Mouse (Mus musculus): Measurements from ENCODE around the gene Plekha3.

The Plekha3 gene

DNA sequence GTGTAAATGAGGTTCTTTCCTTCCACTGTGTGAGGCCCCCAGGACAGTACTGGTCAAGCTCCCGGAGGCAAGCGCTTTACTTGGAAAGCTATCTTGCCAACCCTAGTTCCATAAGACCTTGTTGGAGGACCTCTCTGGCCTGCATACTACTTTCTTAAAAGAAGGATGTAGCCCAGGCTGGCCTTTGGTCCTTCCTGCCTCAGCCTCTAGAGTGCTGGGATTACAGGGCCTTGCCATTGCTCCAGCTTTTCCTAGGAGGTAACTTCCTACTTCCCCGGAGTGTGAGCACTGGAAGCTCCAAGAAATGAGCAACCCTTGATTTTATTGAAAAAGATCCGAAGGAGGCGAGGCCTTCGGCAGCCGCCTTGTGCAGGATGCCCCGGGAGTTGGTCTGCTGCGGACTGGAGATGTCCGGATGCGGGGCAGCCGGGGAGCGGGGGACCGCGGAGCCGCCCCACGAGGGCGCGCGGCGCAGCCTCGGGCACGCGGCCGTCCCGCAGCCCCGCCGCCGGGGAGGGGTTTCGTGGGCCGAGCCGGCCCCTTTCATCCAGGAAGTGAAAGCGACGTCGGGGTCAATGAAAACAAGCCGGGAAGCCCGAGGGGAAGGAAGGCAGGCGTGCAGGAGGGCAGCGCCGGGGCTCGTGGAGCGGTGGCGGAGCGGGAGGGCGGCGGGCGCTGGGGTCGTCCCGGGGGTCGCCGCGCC lies at the start of gene Plekha3:
TSS of gene Plekha3 (plus strand) at position 557 of the 703 bp plus-strand sequence.
- peak; percentile 57 for DNase-seq (ENCODE audit: low read depth, low spot score)

DNA sequence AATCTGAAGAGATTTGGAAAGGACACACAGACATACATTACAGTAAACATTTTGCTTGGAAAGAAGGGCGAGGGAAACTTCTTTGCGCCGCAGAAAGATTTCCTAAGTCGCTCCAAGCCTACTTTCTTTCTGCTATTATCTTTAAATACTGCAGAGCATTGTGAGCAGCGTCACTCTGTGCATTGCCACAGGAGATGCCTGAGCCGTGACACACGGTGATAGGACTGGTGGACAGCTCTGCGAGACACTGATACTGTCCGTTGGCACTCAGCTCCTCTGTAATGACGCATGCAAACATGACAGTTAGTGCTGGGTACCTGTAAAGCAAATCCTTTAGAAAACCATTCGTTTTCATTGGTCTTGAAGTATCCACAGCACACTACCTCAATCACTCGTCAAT lies 44.8 kb upstream of the Plekha3 start:
- no peak for DNase-seq (ENCODE audit: low read depth, low spot score)

DNA sequence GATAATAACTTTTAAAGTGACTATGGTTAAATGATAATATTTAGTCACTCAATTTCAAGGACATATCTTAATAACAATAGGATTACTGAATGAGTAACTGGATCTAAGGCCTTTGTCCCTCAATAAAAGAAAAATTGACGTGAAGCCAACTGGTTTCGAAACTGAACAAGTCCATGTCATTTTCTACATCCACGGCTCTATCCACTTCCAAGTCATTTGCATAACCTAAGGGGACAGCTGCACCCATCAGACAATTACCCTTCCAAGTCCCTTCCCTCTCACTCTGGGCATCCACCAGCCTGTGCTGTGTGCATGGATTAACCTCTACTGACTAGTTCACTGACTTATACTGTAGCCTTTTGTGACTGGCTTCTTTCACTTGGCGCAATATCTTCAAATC lies 43.5 kb upstream of the Plekha3 start:
- no peak for DNase-seq (ENCODE audit: low read depth, low spot score)

DNA sequence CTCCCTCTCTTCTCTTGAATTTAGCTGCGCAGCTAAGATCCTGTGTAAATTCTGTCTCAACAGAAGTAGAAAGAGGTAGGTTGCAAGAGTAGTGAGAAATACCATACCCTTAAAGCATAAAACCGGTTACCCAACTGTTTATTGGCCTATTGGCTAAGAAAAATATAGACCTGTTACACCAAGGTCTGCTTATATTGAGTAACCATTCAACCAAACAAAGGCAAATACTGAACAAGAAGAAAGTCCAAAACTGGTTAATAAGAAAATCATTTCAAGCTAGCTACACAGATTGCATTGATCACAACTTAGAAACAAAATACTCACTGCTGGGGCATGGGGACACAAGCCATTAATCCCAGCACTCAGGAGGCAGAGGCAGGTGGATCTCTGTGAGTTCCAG lies 35.4 kb upstream of the Plekha3 start:
- no peak for DNase-seq (ENCODE audit: low read depth, low spot score)

DNA sequence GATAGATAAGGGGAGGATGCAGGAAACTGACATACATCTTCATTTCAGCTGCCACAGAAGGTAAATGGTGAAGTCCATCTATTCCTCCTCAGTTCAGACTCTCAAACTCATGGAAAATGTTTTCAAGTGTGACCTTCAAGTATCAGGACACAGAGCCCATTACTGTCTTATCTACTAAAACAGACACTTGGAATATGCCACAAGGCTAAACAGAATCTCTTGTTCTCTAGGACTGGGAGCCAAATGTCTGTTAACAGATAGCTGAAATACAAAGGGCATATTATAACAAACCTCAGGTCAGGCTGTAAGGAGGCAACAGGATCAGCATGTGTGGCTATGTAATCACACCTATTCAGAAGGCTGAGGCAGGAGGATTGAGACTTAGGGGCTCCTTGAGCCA lies 31.3 kb upstream of the Plekha3 start:
- no peak for DNase-seq (ENCODE audit: low read depth, low spot score)

DNA sequence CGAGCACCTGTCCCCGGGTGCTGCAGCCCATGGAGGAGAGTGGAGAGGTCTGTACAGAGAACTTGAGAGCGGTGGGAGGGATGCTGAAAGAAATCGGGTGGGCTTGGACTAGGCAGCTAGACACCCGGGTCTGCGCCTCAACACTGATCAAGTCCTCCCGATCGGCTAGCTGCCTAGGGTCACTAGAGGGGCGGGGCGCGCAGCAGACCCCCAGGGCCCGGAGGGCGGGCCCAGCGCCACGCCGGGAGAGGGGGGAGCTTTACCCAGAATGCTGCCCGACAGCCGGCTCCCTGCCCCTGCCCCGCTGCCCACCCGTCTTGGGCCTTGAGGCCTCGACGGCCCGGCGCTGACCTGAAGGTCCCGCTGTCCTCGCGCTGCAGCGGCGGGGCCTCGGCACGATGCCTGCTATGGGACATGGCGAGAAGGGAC lies 27.6 kb upstream of the Plekha3 start:
- DNase-seq (ENCODE audit: low read depth, low spot score) = no peak

DNA sequence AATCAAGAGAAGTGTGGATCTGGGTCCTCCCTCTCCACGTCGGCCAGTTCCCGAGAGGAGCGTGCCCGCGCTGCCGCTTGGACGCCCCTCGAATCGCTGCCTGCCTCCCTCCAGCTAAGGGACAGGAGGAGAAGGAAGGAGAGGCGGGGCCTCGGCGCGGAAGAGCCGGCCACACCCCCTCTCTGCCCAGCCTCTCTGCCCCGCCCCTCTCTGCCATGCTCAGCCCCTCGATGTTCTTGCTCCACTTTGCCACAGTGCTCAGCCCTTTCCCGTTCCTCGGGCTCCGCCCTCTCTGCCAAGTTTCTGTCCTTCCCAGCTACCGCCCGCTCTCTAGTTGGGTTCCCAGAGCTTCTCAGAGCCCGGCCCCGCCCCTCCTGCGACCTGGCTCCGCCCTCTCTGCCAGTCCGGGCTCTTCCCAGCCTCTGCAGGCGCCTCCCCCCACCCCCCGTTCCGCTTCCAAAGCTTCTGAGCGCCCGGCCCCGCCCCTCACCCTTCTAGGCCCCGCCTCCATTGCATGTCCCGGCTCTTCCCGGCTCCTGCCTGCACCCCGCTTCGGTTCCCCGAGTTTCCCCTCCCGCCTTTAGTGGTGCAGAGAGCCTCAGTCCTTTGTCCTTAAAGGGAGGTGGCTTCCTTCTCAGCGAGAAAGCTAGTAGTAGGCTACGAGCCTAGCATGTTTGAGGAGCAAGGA lies 27.1 kb upstream of the Plekha3 start, which contains the start of the genes Prkra and Pjvk:
TSS of gene Prkra (minus strand) at position 133 of the 688 bp plus-strand sequence.
TSS of gene Pjvk (plus strand) at position 594 of the 688 bp plus-strand sequence.
- peak; percentile 97 for DNase-seq (ENCODE audit: low read depth, low spot score)

DNA sequence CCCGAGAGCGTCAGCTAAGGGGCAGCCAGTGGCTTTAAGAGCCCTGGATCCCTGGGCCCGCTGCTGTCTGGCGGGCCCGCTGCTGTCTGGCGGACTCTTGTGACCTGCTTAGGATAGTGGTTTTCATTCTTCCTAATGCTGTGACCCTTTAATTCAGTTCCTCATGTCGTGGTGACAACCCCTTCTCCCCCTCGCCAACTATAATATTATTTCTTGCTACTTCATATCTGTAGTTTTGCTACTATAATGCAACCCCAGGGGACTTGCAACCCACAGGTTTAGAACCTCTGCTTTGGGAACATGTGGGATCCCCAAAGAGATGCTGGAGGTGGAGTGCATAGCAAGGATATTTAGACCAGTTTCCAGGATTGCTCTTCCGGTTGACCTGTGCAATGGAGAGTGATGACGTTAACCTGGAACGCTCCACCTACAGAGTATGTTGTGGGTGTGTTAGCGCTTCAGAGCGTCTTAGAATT lies 26.4 kb upstream of the Plekha3 start:
- DNase-seq (ENCODE audit: low read depth, low spot score) = peak; percentile 54

DNA sequence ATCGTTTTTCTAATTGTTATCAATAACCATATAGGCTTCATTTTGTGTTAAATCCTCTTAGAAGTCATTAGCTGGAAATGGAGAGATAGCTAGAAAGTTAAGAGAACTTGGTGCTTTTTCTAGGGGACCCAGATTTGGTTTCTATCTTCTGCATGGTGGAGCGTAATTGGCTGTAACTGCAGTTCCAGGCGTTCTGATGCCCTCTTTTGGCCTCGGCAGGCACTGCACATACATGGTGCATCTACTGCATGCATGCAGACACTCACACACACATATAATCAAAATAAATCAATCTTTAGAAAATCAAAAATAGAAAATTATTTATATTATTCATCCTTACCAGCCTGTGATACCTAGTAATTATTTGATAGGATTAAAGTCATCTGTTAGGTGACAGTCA lies 22.0 kb upstream of the Plekha3 start:
- no peak for DNase-seq (ENCODE audit: low read depth, low spot score)

DNA sequence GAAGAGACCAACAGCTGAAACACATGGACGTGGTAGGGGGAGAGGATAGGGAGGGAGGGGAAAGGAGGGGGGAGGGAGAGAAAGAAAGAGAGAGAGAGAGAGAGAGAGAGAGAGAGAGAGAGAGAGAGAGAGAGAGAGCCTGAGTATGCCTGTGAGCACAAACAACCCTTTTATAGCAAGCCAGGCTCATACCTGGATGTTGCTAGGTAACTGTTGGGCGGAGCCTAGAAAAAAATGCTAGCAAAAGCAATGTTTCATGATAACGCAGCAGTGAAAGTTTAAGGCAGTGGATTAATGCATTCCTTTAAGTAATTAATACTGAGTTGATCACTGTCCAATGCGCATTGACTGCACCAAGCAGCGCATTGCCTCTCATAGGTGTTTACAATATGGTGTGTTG lies 20.4 kb upstream of the Plekha3 start:
- DNase-seq (ENCODE audit: low read depth, low spot score) = no peak

DNA sequence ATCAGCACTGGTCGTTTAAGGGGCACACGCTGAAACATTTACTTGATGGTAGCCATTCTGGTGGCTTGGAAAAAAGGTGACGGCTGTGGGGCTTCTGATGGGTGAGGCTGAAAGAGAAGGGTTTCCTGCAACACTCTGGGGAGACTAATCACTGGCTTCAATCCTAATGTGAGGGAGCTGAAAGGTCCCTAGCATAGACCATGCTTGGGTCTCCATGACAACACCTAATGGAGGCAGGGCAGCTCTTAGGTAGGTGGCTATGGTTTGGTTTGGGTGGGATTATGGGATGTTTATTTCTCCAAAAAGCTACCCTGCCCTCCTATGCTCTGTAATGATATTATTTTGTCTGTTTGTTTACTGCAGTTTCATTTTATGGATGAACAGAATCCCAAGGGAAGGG lies 19.6 kb upstream of the Plekha3 start:
- no peak for DNase-seq (ENCODE audit: low read depth, low spot score)

DNA sequence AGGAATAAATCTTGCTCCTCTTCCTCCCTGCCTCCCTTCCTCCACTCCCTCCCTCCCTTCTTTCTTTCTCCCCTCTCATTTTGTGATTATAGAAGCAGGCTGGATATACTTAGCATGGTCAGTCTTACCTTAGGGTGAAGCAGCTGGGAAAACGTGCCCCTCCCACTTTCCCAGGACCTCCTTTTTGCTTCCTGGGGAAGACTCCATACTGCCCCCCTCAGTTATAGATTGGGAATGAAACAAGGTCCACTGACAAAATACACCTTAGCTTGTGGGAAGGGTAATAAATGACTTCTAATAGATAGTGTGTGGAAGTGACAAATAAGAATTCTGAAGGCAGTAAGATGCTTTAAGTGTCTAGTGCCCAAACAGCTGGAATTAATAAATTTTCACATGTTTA lies 19.1 kb upstream of the Plekha3 start:
- peak; percentile 65 for DNase-seq (ENCODE audit: low read depth, low spot score)

DNA sequence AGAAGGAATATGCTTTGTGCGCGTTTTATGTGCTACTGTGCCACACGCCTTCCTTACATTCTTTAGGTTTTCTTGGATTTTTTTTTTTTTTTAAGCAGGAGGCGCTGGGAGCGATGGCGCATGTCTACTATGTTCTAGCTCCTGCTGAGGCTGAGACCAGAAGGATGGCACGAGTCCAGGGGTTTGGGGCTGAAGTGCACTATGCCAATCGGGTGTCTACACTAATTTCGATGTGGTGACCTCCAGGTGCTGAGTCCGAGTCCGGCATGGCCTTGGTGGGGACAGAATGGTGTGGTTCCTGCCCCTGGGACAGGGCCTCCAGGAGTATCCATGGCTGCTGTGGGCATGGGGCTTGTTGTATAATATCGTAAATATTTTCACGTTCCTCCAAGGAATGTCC lies 16.5 kb upstream of the Plekha3 start:
- DNase-seq (ENCODE audit: low read depth, low spot score) = no peak

DNA sequence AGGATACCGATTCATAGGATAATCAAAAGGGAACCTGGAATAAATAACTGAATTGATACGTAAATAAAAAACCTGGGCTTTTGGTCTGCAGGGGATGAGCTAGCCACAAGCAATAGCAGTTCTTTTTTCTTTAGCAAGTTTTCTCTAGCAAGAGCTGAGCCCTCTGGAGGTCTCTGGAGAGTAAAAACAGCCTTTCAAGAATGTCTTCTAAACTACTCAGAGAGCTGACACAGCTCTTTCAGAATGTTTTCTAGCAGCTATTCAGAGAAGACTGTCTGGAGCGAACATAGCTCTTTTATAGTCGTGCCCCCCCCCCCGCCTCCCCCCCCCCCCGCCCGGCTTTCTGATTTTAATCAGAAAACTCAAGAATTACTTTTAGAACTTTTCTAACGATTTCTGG lies 15.7 kb upstream of the Plekha3 start:
- DNase-seq (ENCODE audit: low read depth, low spot score) = no peak

DNA sequence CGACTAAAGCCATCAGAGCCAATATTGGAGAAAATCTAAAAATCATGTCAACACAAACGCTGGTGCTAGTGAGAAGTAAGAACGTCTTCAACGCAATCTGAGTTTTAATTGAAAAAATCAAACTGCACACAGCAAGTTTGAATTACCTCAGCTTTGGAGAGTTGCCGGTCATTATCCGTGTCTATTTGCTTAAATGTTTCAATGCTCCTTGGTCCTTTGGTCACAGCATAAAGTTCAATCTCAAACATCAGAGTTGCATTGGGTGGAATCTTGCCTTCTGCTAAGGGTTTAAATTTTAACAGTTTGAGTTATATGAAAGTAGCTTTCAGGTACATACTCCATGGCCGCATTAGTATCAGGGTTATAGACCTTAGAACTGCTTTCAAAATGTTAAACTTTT lies 9.6 kb upstream of the Plekha3 start:
- no peak for DNase-seq (ENCODE audit: low read depth, low spot score)

DNA sequence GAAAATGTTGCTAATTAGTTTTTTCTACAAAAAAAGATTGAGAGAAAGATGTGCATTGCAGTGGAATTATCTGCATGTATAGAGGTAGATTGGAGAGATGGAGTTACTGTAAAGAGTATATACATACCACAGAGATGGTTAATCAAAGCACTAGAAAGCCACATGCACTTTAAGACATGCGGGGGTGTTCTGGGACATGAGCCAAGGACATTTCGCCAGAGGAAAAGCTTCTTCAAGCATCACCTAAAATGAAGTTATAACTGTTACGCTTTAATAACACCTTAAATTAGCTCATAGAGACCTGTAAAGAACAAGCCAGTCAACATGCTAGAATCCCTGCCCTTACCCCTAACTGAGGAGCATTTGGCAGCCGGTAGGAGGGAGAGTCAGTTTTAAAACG lies 7.9 kb upstream of the Plekha3 start:
- DNase-seq (ENCODE audit: low read depth, low spot score) = no peak

DNA sequence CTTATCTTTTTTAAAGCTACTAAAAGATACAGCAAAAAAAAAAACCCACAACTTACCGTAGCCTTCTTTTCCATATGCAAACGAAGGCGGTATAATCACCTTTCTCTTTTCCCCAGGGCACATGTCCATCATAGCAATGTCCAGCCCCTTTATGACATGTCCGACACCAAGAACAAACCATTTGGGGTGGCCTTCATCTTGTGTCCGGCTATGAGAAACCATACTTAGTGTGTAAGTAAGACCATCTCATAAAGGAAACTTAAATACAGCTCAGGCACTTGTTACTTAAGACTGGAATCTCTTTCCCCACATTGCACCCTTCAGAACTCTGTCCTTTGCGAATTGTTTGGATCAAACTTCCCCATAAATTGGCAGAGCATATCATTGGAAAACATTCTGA lies 3.4 kb upstream of the Plekha3 start:
- no peak for DNase-seq (ENCODE audit: low read depth, low spot score)

DNA sequence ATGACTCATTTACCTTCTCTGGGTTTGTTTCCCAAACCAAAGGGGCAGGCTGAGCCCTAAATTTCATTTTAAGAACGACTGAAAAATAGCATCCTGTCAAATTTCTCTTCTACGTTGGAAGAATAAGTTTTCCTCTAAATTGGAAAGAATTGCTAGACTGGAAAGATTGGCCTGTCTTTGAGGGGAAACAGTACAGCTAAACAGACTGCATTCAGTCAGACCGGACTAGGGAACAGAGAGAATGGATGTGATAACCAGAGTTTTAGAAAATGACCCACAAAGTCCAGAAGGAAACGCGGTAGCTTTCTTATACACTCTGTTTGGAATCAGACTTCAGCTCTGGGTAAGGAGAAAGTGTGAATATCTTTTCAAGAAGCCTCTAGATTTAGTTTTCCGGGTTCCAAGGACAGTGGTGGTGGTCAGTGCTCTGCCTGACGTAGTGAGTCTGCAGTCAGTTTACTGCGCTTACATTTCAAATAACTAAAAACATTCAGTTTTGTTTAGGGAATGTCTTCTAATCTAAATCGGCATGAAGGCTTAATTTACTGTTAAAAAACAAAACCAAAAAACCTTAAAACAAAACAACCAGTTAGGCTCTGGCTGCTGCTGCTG lies 2.8 kb upstream of the Plekha3 start:
- DNase-seq (ENCODE audit: low read depth, low spot score) = no peak

DNA sequence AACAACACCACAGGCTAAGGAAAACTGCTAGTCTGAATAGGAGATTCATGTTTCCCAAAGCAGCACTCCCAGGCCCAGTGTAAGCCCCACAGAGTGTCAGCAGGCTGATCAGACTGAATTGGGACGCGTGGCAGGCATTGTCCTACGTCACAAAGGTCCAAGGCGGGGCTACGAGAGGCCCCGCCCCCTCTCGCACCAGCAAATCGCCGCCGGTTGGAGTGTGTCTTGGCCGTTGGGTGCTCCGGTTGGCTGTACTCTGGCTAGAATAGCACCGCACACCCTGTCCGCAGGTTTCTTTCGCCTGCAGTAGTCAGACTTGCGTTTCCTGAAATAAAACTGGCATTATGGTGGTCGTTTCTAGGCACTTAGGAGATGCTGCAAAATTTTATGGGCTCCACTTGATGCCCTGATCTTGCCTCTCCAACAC lies 2.1 kb upstream of the Plekha3 start, which contains the start of gene Fkbp7:
TSS of gene Fkbp7 (minus strand) at position 151 of the 427 bp plus-strand sequence.
- peak; percentile 92 for DNase-seq (ENCODE audit: low read depth, low spot score)

DNA sequence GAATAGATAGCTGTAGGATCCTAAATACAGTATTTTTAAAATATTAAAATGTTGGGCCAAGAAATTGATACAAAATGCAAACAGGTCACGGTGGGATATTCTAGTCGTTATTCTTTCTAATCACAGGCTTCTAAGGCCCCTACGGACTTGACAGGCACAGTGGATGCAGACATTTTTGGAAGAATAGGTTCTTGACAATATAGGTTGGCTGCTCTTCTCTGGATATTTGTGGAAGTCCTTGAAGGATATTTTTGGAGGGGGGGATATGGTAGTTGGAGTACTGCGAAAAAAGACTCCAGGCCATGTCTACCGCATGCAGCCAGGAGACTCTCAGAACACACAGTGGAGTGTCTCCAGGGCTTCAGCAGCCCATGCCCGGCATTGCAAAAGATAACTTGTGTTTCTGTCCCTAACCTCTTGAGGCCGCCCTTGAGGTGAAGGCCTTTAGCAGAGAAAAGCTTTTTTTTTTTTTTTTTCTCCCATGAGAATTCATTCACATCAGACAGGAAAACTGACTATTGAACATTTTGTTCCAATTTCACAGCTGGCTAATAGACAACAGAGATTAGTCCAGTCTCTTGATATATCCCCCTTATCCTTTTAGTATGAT lies 1.5 kb upstream of the Plekha3 start:
- DNase-seq (ENCODE audit: low read depth, low spot score) = peak; percentile 78

DNA sequence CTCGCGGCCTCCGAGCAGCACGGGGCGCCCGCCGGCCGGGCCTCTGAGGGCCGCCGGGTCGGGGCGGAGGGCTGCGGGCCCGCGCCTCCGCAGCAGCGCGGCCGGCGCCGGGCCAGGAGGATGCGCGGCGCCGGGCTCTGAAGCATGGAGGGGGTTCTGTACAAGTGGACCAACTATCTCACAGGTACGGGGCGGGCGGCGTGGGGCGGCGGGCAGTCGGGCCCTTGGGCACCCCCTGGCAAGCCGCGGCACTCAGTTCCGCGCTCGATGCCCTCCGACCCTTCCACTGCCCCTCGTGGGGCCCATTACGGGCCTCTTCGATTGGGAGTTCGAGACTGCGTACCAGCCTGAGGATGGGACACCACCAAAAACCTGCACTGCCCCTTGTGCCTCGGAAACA lies 370 bp downstream of the Plekha3 start:
- no peak for DNase-seq (ENCODE audit: low read depth, low spot score)

DNA sequence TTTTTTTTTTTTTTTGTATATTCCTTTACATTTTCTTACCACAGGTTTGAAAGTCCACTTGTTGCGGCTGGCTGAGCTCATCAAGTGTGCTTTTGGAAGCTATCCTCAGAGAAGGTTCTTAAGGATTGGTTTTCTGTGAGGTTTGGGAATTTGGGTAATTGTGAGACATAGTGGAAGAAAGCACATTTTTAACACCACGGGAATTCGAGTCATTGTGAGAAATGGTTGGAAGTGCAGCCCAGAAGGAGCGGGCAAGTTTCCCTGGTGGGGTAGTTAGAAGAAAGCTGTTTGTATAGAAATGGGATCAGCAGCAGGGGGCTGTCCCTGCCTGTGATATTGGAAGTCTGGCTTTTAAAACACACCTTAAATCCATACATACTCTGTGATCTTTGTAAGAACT lies 868 bp downstream of the Plekha3 start:
- DNase-seq (ENCODE audit: low read depth, low spot score) = no peak

Measured in ES-CJ7 (cell line).